Mouse (Mus musculus) CH12.LX (cell line): ENCODE measurements at regions not wholly inside any gene's neighbourhood (a gene's known extent, or its start where the extent isn't known, plus 50 kb on each side); places are given as distances from the start of the nearest gene placed in this dataset.

Source experiments
- CHD2 ChIP-seq: IDR thresholded peaks from 2 replicates; pipeline ENCODE4 v1.6.1; 2011; ENCODE audit warnings: low read length, improper control_type of control experiment
- CTCF ChIP-seq, 2 experiments: IDR thresholded peaks in 1 of 2; conservative IDR thresholded peaks in 1 of 2; 2 replicates each; pipeline ENCODE4 v1.5.1; 2011 to 2012; ENCODE audit warnings: low read depth in 2 of 2, low read length in 2 of 2, improper control_type of control experiment in 1 of 2, inconsistent platforms in 1 of 2, mild to moderate bottlenecking in 1 of 2, moderate library complexity in 1 of 2
- E2F4 ChIP-seq: IDR thresholded peaks from 2 replicates; pipeline ENCODE4 v1.6.1; 2011; ENCODE audit warnings: low read depth, low read length, improper control_type of control experiment; ENCODE audit not compliant: insufficient replicate concordance
- GABPA ChIP-seq: IDR thresholded peaks from 2 replicates; pipeline ENCODE4 v1.6.1; 2012; ENCODE audit warnings: low read depth, low read length, improper control_type of control experiment, inconsistent platforms; ENCODE audit not compliant: insufficient replicate concordance
- POLR2A ChIP-seq: IDR thresholded peaks from 2 replicates; pipeline ENCODE4 v1.6.1; 2011; ENCODE audit warnings: low read depth, mild to moderate bottlenecking, improper control_type of control experiment, low read length
- RCOR1 ChIP-seq: conservative IDR thresholded peaks from 2 replicates; pipeline ENCODE4 v1.6.1; 2012; ENCODE audit warnings: low read depth, mild to moderate bottlenecking, inconsistent platforms, low read length, improper control_type of control experiment
- SMC3 ChIP-seq: IDR thresholded peaks from 2 replicates; pipeline ENCODE4 v1.6.1; 2011; ENCODE audit warnings: low read depth, low read length, improper control_type of control experiment
- TCF12 ChIP-seq: IDR thresholded peaks from 2 replicates; pipeline ENCODE4 v1.6.1; 2014; ENCODE audit warnings: low read depth, mild to moderate bottlenecking, inconsistent platforms, low read length, improper control_type of control experiment
- ZNF384 ChIP-seq: IDR thresholded peaks from 2 replicates; pipeline ENCODE4 v1.6.1; 2012; ENCODE audit warnings: low read depth, low read length, improper control_type of control experiment, inconsistent platforms

DNA sequence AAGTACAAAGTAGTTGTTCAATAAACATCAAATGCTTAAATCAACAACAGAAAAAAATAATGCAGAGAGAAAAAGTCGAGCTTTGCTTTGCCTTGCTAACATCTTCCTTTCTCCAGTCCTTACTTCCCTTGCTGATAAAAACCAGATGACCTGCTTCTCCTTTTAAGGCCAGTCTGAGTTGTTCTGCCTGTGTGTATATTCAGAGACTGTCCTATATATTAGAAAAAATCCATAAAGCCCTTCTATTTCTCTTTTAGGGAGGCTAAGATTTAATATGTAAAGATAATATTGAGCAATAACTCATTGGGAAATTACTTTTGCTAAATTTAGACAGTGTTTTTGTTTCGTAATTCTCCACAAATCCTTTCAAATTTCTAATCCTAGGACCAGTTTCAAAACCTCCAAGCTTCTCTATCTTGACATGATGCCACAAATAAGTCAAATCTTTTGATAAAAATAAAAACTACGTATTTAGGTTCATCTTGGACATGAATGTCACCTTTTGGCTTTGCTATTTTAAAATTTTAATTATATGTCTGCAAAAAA lies 361.0 kb upstream of the Kif18a start:
- TF ChIP-seq POLR2A = no peak
- TF ChIP-seq SMC3 = no peak
- no peak for TF ChIP-seq E2F4
- TF ChIP-seq CTCF (conservative IDR thresholded peaks at IDR 0.05 in 1 of 2, IDR thresholded peaks at IDR 0.05 in 1 of 2; ENCODE audit: low read depth in 2 of 2, low read length in 2 of 2) = no peak
- no peak for TF ChIP-seq TCF12
- TF ChIP-seq GABPA = no peak
- TF ChIP-seq RCOR1 = no peak
- TF ChIP-seq ZNF384 = no peak
- TF ChIP-seq CHD2 = no peak
